Mouse (Mus musculus) spleen, adult 2 months (tissue): ENCODE results near the gene Ccdc8. TPM values are rescaled to one million over a fixed set of nuclear protein-coding genes. Genes with fewer than 3 reads are reported as not detected.

Experiments used
- DNase-seq, 2 experiments: peaks; one replicate each; pipeline versions ENCODE4 v3.0.0 to v3.0.0-alpha.2; 2012 to 2021; ENCODE audit warnings: low spot score in 2 of 2, low read depth in 1 of 2
- H3K27ac ChIP-seq: fragments of 200-500 bp; 2 replicates; pipeline ENCODE4 v1.5.1; 2012; ENCODE audit warnings: low read length, inconsistent platforms; ENCODE audit not compliant: insufficient read depth
- H3K27me3 ChIP-seq: fragments of 200-500 bp; 2 replicates; pipeline ENCODE4 v1.6.1; 2012; ENCODE audit warnings: mild to moderate bottlenecking, moderate library complexity, low read length, inconsistent platforms; ENCODE audit not compliant: control insufficient read depth, insufficient read depth
- H3K36me3 ChIP-seq: fragments of 200-500 bp; 2 replicates; pipeline ENCODE4 v1.6.1; 2012; ENCODE audit warnings: mild to moderate bottlenecking, low read length, inconsistent platforms; ENCODE audit not compliant: control insufficient read depth, insufficient read depth
- H3K4me1 ChIP-seq: fragments of 200-500 bp; 2 replicates; pipeline ENCODE4 v1.6.1; 2011; ENCODE audit warnings: inconsistent platforms; ENCODE audit not compliant: control insufficient read depth, insufficient read depth, insufficient read length
- H3K4me3 ChIP-seq: fragments of 200-500 bp; 2 replicates; pipeline ENCODE4 v1.5.1; 2011; ENCODE audit warnings: mild to moderate bottlenecking, inconsistent platforms; ENCODE audit not compliant: insufficient read depth, insufficient read length; ENCODE audit errors: extremely low read depth
- CTCF ChIP-seq: fragments of 200-500 bp; IDR thresholded peaks from 2 replicates; pipeline ENCODE4 v1.5.1; 2011; ENCODE audit warnings: mild to moderate bottlenecking, inconsistent platforms; ENCODE audit not compliant: insufficient read depth, insufficient read length, insufficient replicate concordance; ENCODE audit errors: extremely low read depth
- POLR2A ChIP-seq: fragments of 200-500 bp; IDR thresholded peaks from 2 replicates; pipeline ENCODE4 v1.6.1; 2011; ENCODE audit warnings: low read depth, low read length, inconsistent platforms
- WGBS: fragments of 180-500 bp; shearing (Covaris S2); methylation state at CpG from one replicate; pipeline ENCODE4 v1.1.7; 2018; 5-methylcytosine and 5-hydroxymethylcytosine counted together
- polyA plus RNA-seq: library from polyadenylated mRNA; depleted of rRNA; stranded (reverse); fragments of >200 nt; gene quantifications from 2 replicates; pipeline ENCODE4 v1.2.3, GENCODE M21; 2012

Ccdc8 gene
- polyA plus RNA-seq, 1 experiment = 2.2 TPM

GRCm38 (mm10) chr7:17010010-17010347, 17.5 kb downstream of the Ccdc8 start:
- Histone ChIP-seq H3K4me1 (peaks cover 3% of the 10 kb centered on the region; the same call in 1 of the 2 replicates), H3K27ac (no peak overlapping the region), H3K36me3 (peaks cover 61% of the 10 kb centered on the region), H3K4me3 (no peak overlapping the region), H3K27me3 (no peaks in the 10 kb centered on the region)
- TF ChIP-seq CTCF = no peak
- TF ChIP-seq POLR2A = no peak
- DNase-seq = no peak
- WGBS = 81% methylated on average over 5 of the region's 5 CpGs

- H3K27ac ChIP-seq = no peak overlapping the region
- WGBS = 91% methylated on average over 7 of the region's 7 CpGs
- no peak for DNase-seq
- no peak overlapping the region for H3K4me3 ChIP-seq
- peaks cover 3% of the 10 kb centered on the region; the same call in 1 of the 2 replicates for H3K4me1 ChIP-seq
- H3K27me3 ChIP-seq = no peaks in the 10 kb centered on the region
- no peak for TF ChIP-seq POLR2A
- no peak for TF ChIP-seq CTCF
- peaks cover 53% of the 10 kb centered on the region for H3K36me3 ChIP-seq
Measured at GRCm38 (mm10) chr7:17011909-17012590, 19.5 kb downstream of the Ccdc8 start.

- H3K36me3 ChIP-seq = peaks cover 48% of the 10 kb centered on the region
- TF ChIP-seq POLR2A (no peak), CTCF (no peak)
Measured at GRCm38 (mm10) chr7:17015381-17015780, 22.9 kb downstream of the Ccdc8 start.

GRCm38 (mm10) chr7:17017036-17017435, 24.5 kb downstream of the Ccdc8 start:
- H3K27me3 ChIP-seq = no peaks in the 10 kb centered on the region
- TF ChIP-seq POLR2A (no peak), CTCF (no peak)
- H3K27ac ChIP-seq = no peak overlapping the region
- H3K4me3 ChIP-seq = no peak overlapping the region
- 63% methylated on average over 1 of the region's 1 CpGs for WGBS
- no peak for DNase-seq
- H3K36me3 ChIP-seq = peaks cover 55% of the 10 kb centered on the region
- no peaks in the 10 kb centered on the region for H3K4me1 ChIP-seq

More at GRCm38 (mm10) chr7:17015381-17015780, 22.9 kb downstream of the Ccdc8 start:
- no peaks in the 10 kb centered on the region for H3K27me3 ChIP-seq
- WGBS = 91% methylated on average over 6 of the region's 6 CpGs
- no peak overlapping the region for H3K4me3 ChIP-seq
- H3K27ac ChIP-seq = no peak overlapping the region
- DNase-seq = no peak
- H3K4me1 ChIP-seq = no peaks in the 10 kb centered on the region

- Histone ChIP-seq H3K27ac (no peak overlapping the region), H3K27me3 (no peaks in the 10 kb centered on the region), H3K36me3 (peaks cover 59% of the 10 kb centered on the region), H3K4me3 (no peak overlapping the region), H3K4me1 (no peaks in the 10 kb centered on the region)
- 68% methylated on average over 2 of the region's 2 CpGs for whole genome bisulfite sequencing
- no peak for TF ChIP-seq POLR2A
- no peak for TF ChIP-seq CTCF
- DNase-seq = no peak
Measured at GRCm38 (mm10) chr7:17017921-17018320, 25.4 kb downstream of the Ccdc8 start.

- Histone ChIP-seq H3K27ac (no peak overlapping the region), H3K4me3 (no peak overlapping the region), H3K36me3 (peaks cover 46% of the 10 kb centered on the region), H3K4me1 (peaks cover 16% of the 10 kb centered on the region; the same call in 1 of the 2 replicates), H3K27me3 (no peaks in the 10 kb centered on the region)
- TF ChIP-seq CTCF (no peak), POLR2A (no peak)
- WGBS = 91% methylated on average over 7 of the region's 7 CpGs
- DNase-seq = no peak
Measured at GRCm38 (mm10) chr7:17019426-17020166, 27.1 kb downstream of the Ccdc8 start.

GRCm38 (mm10) chr7:17022176-17022575, 29.7 kb downstream of the Ccdc8 start:
- Histone ChIP-seq H3K36me3 (peaks cover 31% of the 10 kb centered on the region), H3K27ac (no peak overlapping the region), H3K4me3 (no peak overlapping the region), H3K4me1 (peaks cover 40% of the 10 kb centered on the region), H3K27me3 (no peaks in the 10 kb centered on the region)
- TF ChIP-seq POLR2A (no peak), CTCF (no peak)
- WGBS = 98% methylated on average over 15 of the region's 15 CpGs
- DNase-seq = no peak
